Mouse (Mus musculus): ENCODE measurements around the gene Mrpl46. TPM values are rescaled to one million over a fixed set of nuclear protein-coding genes. Genes with fewer than 3 reads are reported as not detected.

The Mrpl46 gene
- polyA plus RNA-seq, 1 experiment from 2014 or later = 68.6 TPM

DNA sequence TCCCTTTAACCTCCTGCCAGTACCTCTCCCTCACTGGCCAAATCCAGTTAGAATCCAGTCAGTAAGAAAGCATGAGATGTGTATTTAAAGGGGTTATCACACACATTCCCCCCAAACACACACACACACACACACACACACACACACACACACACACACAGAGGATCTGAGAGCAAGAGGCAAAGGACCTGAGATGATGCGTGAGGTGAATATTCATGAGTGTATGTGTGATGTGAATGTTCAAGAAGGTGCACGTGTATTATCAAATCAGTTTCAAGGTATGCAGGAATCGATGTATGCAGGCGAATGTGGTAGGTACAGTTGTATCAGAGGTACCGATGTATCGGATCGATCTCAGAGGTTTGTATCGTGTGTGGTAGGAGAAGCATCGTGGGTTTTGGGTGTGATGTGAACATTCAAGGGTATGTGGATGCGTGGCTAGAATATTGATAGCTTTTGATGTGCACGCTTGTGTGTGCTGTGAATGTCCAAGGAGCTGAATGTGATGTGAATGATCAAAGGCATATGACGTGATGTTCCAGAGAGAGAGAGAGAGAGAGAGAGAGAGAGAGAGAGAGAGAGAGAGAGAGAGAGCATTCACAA lies 15.3 kb downstream of the Mrpl46 start:
- Histone ChIP-seq H3K9me3 (ENCODE audit: low read depth, low read length) (no peaks in the 10 kb centered on the region), H3K4me1 (ENCODE audit: insufficient read depth) (peaks cover 4% of the 10 kb centered on the region), H3K4me3 (ENCODE audit: low read depth, low read length) (no peak overlapping the region), H3K9ac (no peak overlapping the region), H3K36me3 (ENCODE audit: insufficient read depth) (peaks cover 4% of the 10 kb centered on the region; the same call in 1 of the 2 replicates), H3K4me2 (no peak overlapping the region), H3K27ac (ENCODE audit: low read depth) (no peak overlapping the region), H3K27me3 (ENCODE audit: insufficient read depth, low read length) (no peaks in the 10 kb centered on the region)
- DNase-seq = no peak
- no peak for ATAC-seq (ENCODE audit: insufficient read depth)
- no peak for TF ChIP-seq CTCF (IDR thresholded peaks at IDR 0.05; ENCODE audit: low read depth)
- WGBS = 83% methylated on average over 12 of the region's 12 CpGs

DNA sequence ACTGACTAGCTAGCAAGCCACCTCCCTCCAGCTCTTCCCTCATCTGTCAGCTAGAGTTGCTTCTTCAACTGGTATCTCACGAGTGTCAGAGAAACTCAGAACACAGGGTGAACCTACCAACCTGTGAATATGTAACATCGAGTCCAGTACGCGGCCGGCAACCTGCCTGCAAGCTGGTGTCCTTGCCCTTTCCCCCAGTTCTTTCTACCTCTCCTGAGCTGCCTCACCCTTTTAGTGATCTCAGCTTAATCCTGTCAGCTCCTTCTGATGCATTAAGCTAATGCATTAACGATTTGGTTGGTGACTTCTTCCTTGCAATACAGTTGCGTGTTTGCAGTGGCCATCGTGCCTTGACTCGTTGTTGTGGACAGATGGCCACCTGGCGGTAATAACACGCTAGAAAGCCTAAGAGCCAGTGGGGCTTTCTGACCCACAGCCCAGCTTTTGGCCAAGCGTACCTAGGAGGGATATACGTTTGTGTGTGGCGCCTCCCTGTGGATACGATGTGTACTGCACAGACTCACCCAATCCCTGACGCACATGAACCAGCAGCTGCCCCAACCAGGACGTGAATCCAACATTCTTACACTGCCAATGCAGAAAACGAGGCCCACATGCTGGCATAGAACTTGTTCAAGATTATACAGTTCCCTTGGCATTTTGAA lies 17.2 kb downstream of the Mrpl46 start:
- Histone ChIP-seq H3K9ac (no peak overlapping the region), H3K27ac (ENCODE audit: low read depth) (no peak overlapping the region), H3K4me2 (no peak overlapping the region), H3K4me1 (ENCODE audit: insufficient read depth) (peaks cover 4% of the 10 kb centered on the region), H3K9me3 (ENCODE audit: low read depth, low read length) (no peaks in the 10 kb centered on the region), H3K27me3 (ENCODE audit: insufficient read depth, low read length) (no peaks in the 10 kb centered on the region), H3K36me3 (ENCODE audit: insufficient read depth) (no peaks in the 10 kb centered on the region), H3K4me3 (ENCODE audit: low read depth, low read length) (no peak overlapping the region)
- 23% methylated on average over 18 of the region's 18 CpGs for WGBS
- DNase-seq = peak; percentile 88
- peak; percentile 59; the same call in 1 of the 2 replicates for ATAC-seq (ENCODE audit: insufficient read depth)
- peak; percentile 89 for TF ChIP-seq CTCF (IDR thresholded peaks at IDR 0.05; ENCODE audit: low read depth)

DNA sequence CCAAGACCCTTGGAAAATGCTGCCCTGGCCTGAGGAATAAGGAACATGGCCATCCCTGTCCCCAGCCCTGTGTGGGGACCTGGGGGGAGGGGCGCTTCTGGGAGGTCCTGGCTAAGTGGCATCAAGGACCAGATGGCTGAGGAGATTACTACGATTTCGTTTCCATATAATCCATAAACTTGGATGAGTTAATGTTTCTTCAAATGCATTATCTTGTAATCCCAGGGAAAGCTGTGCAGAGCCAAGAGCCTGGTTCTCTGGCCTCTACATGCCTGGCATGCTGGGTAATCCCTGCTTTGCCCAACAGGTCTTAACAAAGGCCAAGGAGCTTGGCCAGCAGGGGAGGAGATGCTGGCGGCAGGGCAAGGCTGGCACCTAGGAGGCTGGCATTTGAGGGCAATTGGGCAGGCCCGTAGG lies 18.1 kb downstream of the Mrpl46 start:
- no peak for ATAC-seq (ENCODE audit: insufficient read depth)

DNA sequence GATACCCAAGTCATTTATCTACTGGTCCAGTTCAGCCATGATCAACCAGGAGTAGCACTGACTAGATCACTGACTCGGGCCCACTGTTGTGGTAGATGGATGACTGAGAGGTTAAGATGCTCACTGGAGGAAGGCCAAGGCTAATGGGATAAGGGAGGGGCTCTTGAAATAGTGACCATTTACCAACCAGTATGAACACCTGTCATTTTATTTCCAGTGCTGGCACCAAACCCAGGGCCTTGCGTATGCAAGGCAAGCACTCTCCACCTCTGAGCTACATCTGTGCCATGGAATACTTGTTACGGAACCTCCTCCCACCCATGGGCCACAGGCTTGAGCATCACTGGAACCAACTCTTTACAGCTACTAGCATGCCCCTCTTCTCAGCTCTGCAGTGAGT lies 19.5 kb downstream of the Mrpl46 start:
- no peaks in the 10 kb centered on the region for H3K36me3 ChIP-seq (ENCODE audit: insufficient read depth)
- no peak for TF ChIP-seq CTCF (IDR thresholded peaks at IDR 0.05; ENCODE audit: low read depth)
- no peak overlapping the region for H3K4me3 ChIP-seq (ENCODE audit: low read depth, low read length)
- H3K4me1 ChIP-seq (ENCODE audit: insufficient read depth) = peaks cover 1% of the 10 kb centered on the region; the same call in 1 of the 2 replicates
- 86% methylated on average over 3 of the region's 3 CpGs for WGBS
- H3K4me2 ChIP-seq = no peak overlapping the region
- DNase-seq (no peak), ATAC-seq (ENCODE audit: insufficient read depth) (no peak)
- no peaks in the 10 kb centered on the region for H3K27me3 ChIP-seq (ENCODE audit: insufficient read depth, low read length)
- no peak overlapping the region for H3K27ac ChIP-seq (ENCODE audit: low read depth)
- H3K9me3 ChIP-seq (ENCODE audit: low read depth, low read length) = no peaks in the 10 kb centered on the region
- H3K9ac ChIP-seq = no peak overlapping the region

More for the DNA sequence above, 18.1 kb downstream of the Mrpl46 start:
- no peaks in the 10 kb centered on the region for H3K27me3 ChIP-seq (ENCODE audit: insufficient read depth, low read length)
- no peak overlapping the region for H3K27ac ChIP-seq (ENCODE audit: low read depth)
- DNase-seq = no peak
- TF ChIP-seq CTCF (IDR thresholded peaks at IDR 0.05; ENCODE audit: low read depth) = no peak
- H3K36me3 ChIP-seq (ENCODE audit: insufficient read depth) = no peaks in the 10 kb centered on the region
- no peak overlapping the region for H3K4me2 ChIP-seq
- peaks cover 4% of the 10 kb centered on the region for H3K4me1 ChIP-seq (ENCODE audit: insufficient read depth)
- WGBS = 77% methylated on average over 5 of the region's 5 CpGs
- H3K9me3 ChIP-seq (ENCODE audit: low read depth, low read length) = no peaks in the 10 kb centered on the region
- H3K4me3 ChIP-seq (ENCODE audit: low read depth, low read length) = no peak overlapping the region
- no peak overlapping the region for H3K9ac ChIP-seq

DNA sequence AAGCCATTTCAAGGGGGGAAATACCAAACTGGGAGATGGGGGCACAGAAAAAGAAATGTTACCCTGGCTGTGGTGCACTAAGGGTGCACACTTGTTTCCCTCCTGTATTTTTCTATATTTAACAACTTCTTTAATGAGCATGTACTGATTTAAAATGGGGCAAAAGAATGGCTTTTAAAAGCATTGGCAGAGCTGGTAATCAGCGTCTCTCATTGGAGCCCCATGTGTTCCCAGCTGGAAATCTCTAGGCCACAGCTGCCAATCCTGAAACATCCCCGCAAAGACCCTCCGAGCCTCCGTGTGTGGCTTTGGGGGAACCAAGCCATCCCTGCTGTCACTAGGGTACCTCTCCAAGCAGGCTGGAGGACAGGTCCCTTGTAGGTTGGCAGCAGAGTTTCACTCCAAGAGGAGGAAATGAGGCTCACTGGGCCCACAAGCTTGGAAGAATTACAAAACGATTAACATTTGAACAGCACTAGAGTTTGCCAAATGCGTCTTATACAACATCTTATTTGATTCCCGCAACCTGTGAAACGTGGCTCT lies 28.8 kb downstream of the Mrpl46 start:
- DNase-seq (no peak), ATAC-seq (ENCODE audit: insufficient read depth) (no peak)
- Histone ChIP-seq H3K9me3 (ENCODE audit: low read depth, low read length) (no peaks in the 10 kb centered on the region), H3K27me3 (ENCODE audit: insufficient read depth, low read length) (no peaks in the 10 kb centered on the region), H3K4me3 (ENCODE audit: low read depth, low read length) (no peak overlapping the region), H3K9ac (no peak overlapping the region), H3K4me2 (no peak overlapping the region), H3K4me1 (ENCODE audit: insufficient read depth) (no peaks in the 10 kb centered on the region), H3K27ac (ENCODE audit: low read depth) (no peak overlapping the region), H3K36me3 (ENCODE audit: insufficient read depth) (no peaks in the 10 kb centered on the region)
- TF ChIP-seq CTCF (IDR thresholded peaks at IDR 0.05; ENCODE audit: low read depth) = no peak
- WGBS = 60% methylated on average over 8 of the region's 8 CpGs

DNA sequence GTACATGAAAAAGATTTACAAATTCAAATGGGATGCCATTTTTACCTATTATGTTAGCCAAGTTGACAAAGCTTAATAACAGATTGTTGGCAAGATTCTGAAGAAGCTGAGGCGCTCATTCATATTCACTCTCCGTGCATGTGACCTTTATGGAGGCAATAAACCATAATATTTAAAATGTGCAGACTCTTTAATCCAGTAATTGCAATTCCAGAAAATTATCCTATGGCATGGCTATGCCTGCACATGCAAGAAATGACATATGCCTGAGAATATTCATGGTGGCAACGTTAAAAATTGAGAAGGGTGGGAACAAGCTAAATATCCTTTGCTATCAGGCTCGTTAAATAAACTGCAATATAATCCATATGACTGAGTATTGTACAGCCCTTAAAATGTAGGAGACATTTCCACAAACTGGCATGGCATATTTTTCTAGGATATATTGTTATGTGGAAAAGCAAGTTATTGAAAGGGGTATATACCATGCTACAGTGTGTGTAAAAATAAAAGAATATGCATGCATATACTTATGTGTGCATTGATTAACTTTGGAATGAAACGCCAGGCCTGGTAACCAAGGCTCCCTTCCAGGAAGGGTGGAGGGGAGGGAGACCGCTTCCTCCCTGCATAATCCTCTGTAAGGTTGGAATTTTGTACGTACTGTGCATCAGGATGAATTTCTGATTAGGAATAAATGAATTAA lies 29.4 kb downstream of the Mrpl46 start:
- Histone ChIP-seq H3K4me3 (ENCODE audit: low read depth, low read length) (no peak overlapping the region), H3K4me2 (no peak overlapping the region), H3K9me3 (ENCODE audit: low read depth, low read length) (no peaks in the 10 kb centered on the region), H3K4me1 (ENCODE audit: insufficient read depth) (no peaks in the 10 kb centered on the region), H3K27ac (ENCODE audit: low read depth) (no peak overlapping the region), H3K9ac (no peak overlapping the region), H3K27me3 (ENCODE audit: insufficient read depth, low read length) (no peaks in the 10 kb centered on the region), H3K36me3 (ENCODE audit: insufficient read depth) (no peaks in the 10 kb centered on the region)
- no peak for DNase-seq
- no peak for ATAC-seq (ENCODE audit: insufficient read depth)
- WGBS = 82% methylated on average over 7 of the region's 7 CpGs
- TF ChIP-seq CTCF (IDR thresholded peaks at IDR 0.05; ENCODE audit: low read depth) = no peak

DNA sequence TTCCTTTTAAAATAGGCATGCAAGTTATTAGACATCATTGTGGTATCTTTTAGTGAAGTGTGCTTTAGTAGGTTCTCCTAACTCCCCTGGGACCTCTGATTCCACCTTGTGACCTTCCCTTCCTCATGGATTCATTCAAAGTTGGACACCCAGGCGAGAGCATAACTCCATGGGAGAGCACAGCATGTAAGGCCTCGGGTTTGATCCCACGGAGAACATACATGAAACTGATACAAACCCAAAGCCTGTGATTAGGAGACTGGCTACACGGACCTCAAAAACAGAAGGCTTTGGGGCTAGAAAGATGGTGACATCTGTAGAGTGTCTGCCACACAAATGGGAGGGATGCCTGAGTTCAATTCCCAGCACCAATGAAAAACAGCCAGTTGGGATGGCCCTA lies 30.4 kb downstream of the Mrpl46 start:
- Histone ChIP-seq H3K27ac (ENCODE audit: low read depth) (no peak overlapping the region), H3K4me1 (ENCODE audit: insufficient read depth) (no peaks in the 10 kb centered on the region), H3K27me3 (ENCODE audit: insufficient read depth, low read length) (no peaks in the 10 kb centered on the region), H3K9me3 (ENCODE audit: low read depth, low read length) (no peaks in the 10 kb centered on the region), H3K9ac (no peak overlapping the region), H3K4me2 (no peak overlapping the region), H3K4me3 (ENCODE audit: low read depth, low read length) (no peak overlapping the region), H3K36me3 (ENCODE audit: insufficient read depth) (no peaks in the 10 kb centered on the region)
- WGBS = 81% methylated on average over 4 of the region's 4 CpGs
- TF ChIP-seq CTCF (IDR thresholded peaks at IDR 0.05; ENCODE audit: low read depth) = no peak
- no peak for DNase-seq
- ATAC-seq (ENCODE audit: insufficient read depth) = no peak
